Mouse (Mus musculus) thymus, adult 2 months (tissue): ENCODE measurements around the gene Tldc1. TPM values are rescaled to one million over a fixed set of nuclear protein-coding genes. Genes with fewer than 3 reads are reported as not detected.

Experiments used
- DNase-seq: peaks from one replicate; pipeline ENCODE4 v3.0.0; 2021
- H3K27ac ChIP-seq: fragments of 200-500 bp; 2 replicates; pipeline ENCODE4 v1.5.1; 2012; ENCODE audit warnings: low read length, control low read depth; ENCODE audit not compliant: control insufficient read depth, insufficient read depth
- H3K27me3 ChIP-seq: fragments of 200-500 bp; 2 replicates; pipeline ENCODE4 v1.6.1; 2012; ENCODE audit warnings: mild to moderate bottlenecking, low read length, moderate library complexity, mixed read lengths; ENCODE audit not compliant: control insufficient read depth, insufficient read depth
- H3K36me3 ChIP-seq: fragments of 200-500 bp; 2 replicates; pipeline ENCODE4 v1.6.1; 2012; ENCODE audit warnings: mild to moderate bottlenecking, low read length, moderate library complexity; ENCODE audit not compliant: control insufficient read depth, insufficient read depth
- H3K4me1 ChIP-seq: fragments of 200-500 bp; replicated peaks from 2 replicates; pipeline ENCODE4 v1.6.1; 2012; ENCODE audit warnings: low read length; ENCODE audit not compliant: control insufficient read depth, insufficient read depth
- H3K4me3 ChIP-seq: fragments of 200-500 bp; 2 replicates; pipeline ENCODE4 v1.5.1; 2012; ENCODE audit warnings: mild to moderate bottlenecking, low read length, control low read depth, moderate library complexity; ENCODE audit not compliant: control insufficient read depth, insufficient read depth
- CTCF ChIP-seq: fragments of 200-500 bp; IDR thresholded peaks from 2 replicates; pipeline ENCODE4 v1.5.1; 2012; ENCODE audit warnings: mild to moderate bottlenecking, control low read depth, low read length, moderate library complexity, borderline replicate concordance; ENCODE audit not compliant: control insufficient read depth, poor library complexity, insufficient read depth; ENCODE audit errors: extremely low read depth
- POLR2A ChIP-seq: fragments of 200-500 bp; IDR thresholded peaks from 2 replicates; pipeline ENCODE4 v1.6.1; 2012; ENCODE audit warnings: mild to moderate bottlenecking, low read length, control low read depth, moderate library complexity; ENCODE audit not compliant: control insufficient read depth, poor library complexity, insufficient read depth; ENCODE audit errors: extremely low read depth
- WGBS: fragments of 180-500 bp; shearing (Covaris S2); methylation state at CpG from one replicate; pipeline ENCODE4 v1.1.7; 2018; 5-methylcytosine and 5-hydroxymethylcytosine counted together
- polyA plus RNA-seq: library from polyadenylated mRNA; depleted of rRNA; stranded (reverse); fragments of >200 nt; gene quantifications from 2 replicates; pipeline ENCODE4 v1.2.3, GENCODE M21; 2012

Gene Tldc1
- polyA plus RNA-seq, 1 experiment: 13.9 TPM

DNA sequence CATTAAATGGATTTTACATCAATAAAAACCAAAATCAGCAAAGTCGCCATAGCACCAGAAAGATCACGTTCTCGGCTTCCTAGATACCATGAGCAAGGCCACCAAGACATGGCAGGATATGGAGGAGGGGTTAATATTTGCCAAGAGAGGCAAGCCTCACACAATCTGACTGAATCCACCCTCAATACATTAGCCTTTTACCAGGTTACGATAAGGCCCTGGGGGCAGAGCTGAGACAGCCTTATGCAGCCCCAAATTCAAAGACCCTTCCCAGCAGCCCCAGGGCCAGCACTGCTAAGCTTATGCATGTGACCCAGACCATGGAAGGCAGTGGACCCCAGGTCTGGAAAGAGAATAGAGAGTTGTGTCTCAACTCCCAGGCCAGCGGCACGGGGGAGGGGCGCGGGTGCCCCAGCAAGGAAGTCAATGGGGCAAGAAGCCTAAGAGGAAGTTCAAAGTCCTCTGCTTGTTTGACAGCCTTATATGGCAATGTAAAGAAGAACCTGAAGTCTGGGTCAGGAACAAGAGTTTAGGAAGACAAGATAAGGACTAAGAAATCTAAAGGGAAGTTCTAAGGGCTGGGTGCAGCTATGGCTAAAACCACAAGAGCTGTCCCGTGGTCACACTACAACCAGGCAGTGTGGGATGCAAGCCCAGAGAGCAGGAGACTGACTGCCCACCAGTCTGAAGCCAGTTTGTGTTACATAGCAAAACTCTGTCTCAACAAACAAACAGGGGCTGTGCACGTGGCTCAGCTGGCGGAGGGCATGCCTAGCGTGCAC lies 34.6 kb upstream of the Tldc1 start:
- Histone ChIP-seq H3K27ac (peak overlapping the region; percentile 88), H3K4me1 (peaks cover 35% of the 10 kb centered on the region), H3K4me3 (no peak overlapping the region; the same call in 1 of the 2 replicates)

GRCm38 (mm10) chr8:119811925-119812324 lies 33.7 kb upstream of the Tldc1 start:
- 21% methylated on average over 6 of the region's 6 CpGs for WGBS
- peak; percentile 51 for DNase-seq

More for the DNA sequence above, 34.6 kb upstream of the Tldc1 start:
- WGBS: 28% methylated on average over 12 of the region's 12 CpGs
- Histone ChIP-seq H3K36me3 (peaks cover 3% of the 10 kb centered on the region; the same call in 1 of the 2 replicates), H3K27me3 (no peaks in the 10 kb centered on the region)
- no peak for TF ChIP-seq POLR2A
- no peak for TF ChIP-seq CTCF
- DNase-seq: peak; percentile 75

GRCm38 (mm10) chr8:119810953-119811499 lies 32.8 kb upstream of the Tldc1 start:
- Histone ChIP-seq H3K27ac (no peak overlapping the region), H3K36me3 (peaks cover 3% of the 10 kb centered on the region; the same call in 1 of the 2 replicates), H3K4me1 (peaks cover 43% of the 10 kb centered on the region), H3K27me3 (no peaks in the 10 kb centered on the region), H3K4me3 (no peak overlapping the region)
- WGBS: 92% methylated on average over 14 of the region's 14 CpGs
- TF ChIP-seq CTCF: no peak
- TF ChIP-seq POLR2A: no peak
- DNase-seq: no peak

More at GRCm38 (mm10) chr8:119811925-119812324, 33.7 kb upstream of the Tldc1 start:
- Histone ChIP-seq H3K27ac (peak overlapping the region; percentile 78), H3K4me1 (peaks cover 36% of the 10 kb centered on the region), H3K27me3 (no peaks in the 10 kb centered on the region), H3K36me3 (peaks cover 3% of the 10 kb centered on the region; the same call in 1 of the 2 replicates), H3K4me3 (no peak overlapping the region)
- TF ChIP-seq CTCF: no peak
- no peak for TF ChIP-seq POLR2A

GRCm38 (mm10) chr8:119810127-119810868 lies 32.1 kb upstream of the Tldc1 start:
- no peaks in the 10 kb centered on the region for H3K27me3 ChIP-seq
- 94% methylated on average over 23 of the region's 23 CpGs for WGBS
- H3K4me3 ChIP-seq: no peak overlapping the region
- H3K36me3 ChIP-seq: peaks cover 3% of the 10 kb centered on the region; the same call in 1 of the 2 replicates
- no peak for TF ChIP-seq POLR2A
- no peak for TF ChIP-seq CTCF
- no peak overlapping the region for H3K27ac ChIP-seq
- H3K4me1 ChIP-seq: peaks cover 45% of the 10 kb centered on the region
- no peak for DNase-seq

GRCm38 (mm10) chr8:119809620-119810019 lies 31.4 kb upstream of the Tldc1 start:
- WGBS: 98% methylated on average over 9 of the region's 9 CpGs

DNA sequence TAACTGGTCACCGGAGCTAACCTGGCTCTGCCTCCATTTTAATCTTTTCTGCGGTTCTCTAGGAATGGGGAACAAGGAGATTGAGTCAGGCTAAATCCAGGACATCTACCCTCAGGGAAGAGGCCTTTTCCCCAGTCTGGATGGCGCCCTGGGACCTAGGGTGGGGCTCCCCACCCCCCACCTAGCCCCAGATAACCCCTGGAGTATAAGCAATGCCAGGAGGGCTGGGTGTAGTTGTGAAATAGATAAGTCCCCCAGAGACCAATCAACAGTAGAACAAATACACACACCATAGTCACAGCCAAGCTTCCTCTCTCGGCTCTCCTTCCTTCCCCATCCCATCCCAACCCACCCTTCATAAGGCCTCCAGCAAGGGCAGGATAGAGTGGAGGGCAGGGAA lies 29.5 kb upstream of the Tldc1 start:
- no peaks in the 10 kb centered on the region for H3K27me3 ChIP-seq
- DNase-seq: no peak
- H3K4me1 ChIP-seq: peaks cover 33% of the 10 kb centered on the region
- TF ChIP-seq POLR2A (no peak), CTCF (no peak)
- no peak overlapping the region for H3K27ac ChIP-seq
- 90% methylated on average over 4 of the region's 4 CpGs for WGBS
- H3K4me3 ChIP-seq: no peak overlapping the region
- peaks cover 3% of the 10 kb centered on the region; the same call in 1 of the 2 replicates for H3K36me3 ChIP-seq

More at GRCm38 (mm10) chr8:119809620-119810019, 31.4 kb upstream of the Tldc1 start:
- peaks cover 3% of the 10 kb centered on the region; the same call in 1 of the 2 replicates for H3K36me3 ChIP-seq
- H3K27ac ChIP-seq: no peak overlapping the region
- H3K4me3 ChIP-seq: no peak overlapping the region
- no peak for TF ChIP-seq POLR2A
- no peak for TF ChIP-seq CTCF
- DNase-seq: no peak
- H3K27me3 ChIP-seq: no peaks in the 10 kb centered on the region
- peaks cover 49% of the 10 kb centered on the region for H3K4me1 ChIP-seq
